Mouse (Mus musculus): ENCODE measurements around the gene Cdc6.

- TF ChIP-seq CTCF (IDR thresholded peaks at IDR 0.05; ENCODE audit: borderline replicate concordance, control insufficient read depth, extremely low read depth, insufficient read depth, low read length, poor library complexity) (no peak), POLR2A (IDR thresholded peaks at IDR 0.05; ENCODE audit: control insufficient read depth, extremely low read depth, insufficient read depth, low read length, poor library complexity) (no peak)
Measured at GRCm38 (mm10) chr11:98952111-98952510, 44.5 kb downstream of the Cdc6 start.
